Comparison of ENCODE assay signal across 8 mouse cellular contexts in the genomic region with DNA sequence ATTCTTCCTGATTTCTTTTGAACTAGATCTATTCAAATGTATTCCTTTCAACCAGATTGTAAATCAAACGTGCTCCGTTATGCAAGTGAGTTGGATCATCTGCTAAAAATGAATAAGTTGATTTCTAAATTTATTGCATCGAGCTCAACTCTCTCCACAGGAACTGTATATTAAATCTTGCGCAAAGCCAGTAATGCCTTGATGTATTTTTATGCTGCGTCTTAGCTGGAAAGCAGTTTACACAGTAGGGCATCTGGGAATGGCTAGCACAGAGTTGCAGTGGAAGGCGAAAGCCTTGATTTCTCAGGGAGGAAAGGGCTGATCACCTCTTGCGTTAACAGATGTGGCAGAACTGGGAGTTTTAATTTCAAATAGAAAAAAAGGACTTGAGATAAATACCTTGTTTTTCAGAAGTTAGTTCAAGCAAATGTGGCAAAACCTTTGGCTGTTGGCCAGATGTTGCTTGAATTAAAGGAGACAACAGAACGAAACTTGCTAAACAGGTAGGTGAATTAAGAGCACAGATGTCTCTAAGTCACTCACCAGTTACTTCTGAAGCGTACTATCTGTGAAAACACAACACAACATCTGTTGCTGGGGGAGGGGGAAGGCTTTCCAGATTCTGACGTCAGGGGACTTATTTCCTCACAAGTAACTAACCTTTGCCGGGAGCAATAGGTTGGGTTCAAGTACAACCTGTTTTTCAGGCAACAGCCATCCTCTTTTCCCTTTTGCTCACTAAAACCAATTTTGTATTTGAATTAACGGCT. TPM values are rescaled to one million over a fixed set of nuclear protein-coding genes. Genes with fewer than 3 reads are reported as not detected.
DNase-seq lines count a peak whose midpoint lies in the region; ATAC-seq and TF ChIP-seq lines count a peak whose summit lies in the region.

No protein-coding gene starts in this region.

- WGBS in kidney, adult 2 months, result 40% methylated on average over 12 of the region's 12 CpGs

- H3K27ac ChIP-seq in kidney, adult 2 months (ENCODE audit: insufficient read depth, low read depth, low read length), result peak overlapping the region; percentile 94
- H3K27ac ChIP-seq in MEL (ENCODE audit: control insufficient read depth, low read depth, low read length), result peak overlapping the region; percentile 94

- TF ChIP-seq CTCF in kidney, adult 2 months (conservative IDR thresholded peaks at IDR 0.05; ENCODE audit: insufficient read depth, insufficient read length, low read depth, low read length), result no peak
- no peak for TF ChIP-seq CTCF in MEL (IDR thresholded peaks at IDR 0.05 in 2 of 3, conservative IDR thresholded peaks at IDR 0.05 in 1 of 3; ENCODE audit: control insufficient read depth in 1 of 3, insufficient read depth in 1 of 3, low read depth in 2 of 3, low read length in 3 of 3, poor library complexity in 1 of 3, severe bottlenecking in 1 of 3)

- DNase-seq in kidney, adult 2 months, result no peak
- DNase-seq in kidney, adult 11 months, result no peak
- peak; percentile 92 for DNase-seq in MEL (ENCODE audit: low read depth, low spot score)
- DNase-seq in kidney, postnatal 10 days, result peak; percentile 47
- DNase-seq in urinary bladder, adult 2 months (ENCODE audit: low spot score), result no peak
- DNase-seq in testis, postnatal 14 days (ENCODE audit: low spot score), result no peak

- H3K79me2 ChIP-seq in MEL (ENCODE audit: control insufficient read depth, insufficient read depth, low read length, poor library complexity), result peaks cover 15% of the 10 kb centered on the region

- peak overlapping the region; percentile 83 for H3K9ac ChIP-seq in MEL (ENCODE audit: control insufficient read depth, low read depth, low read length, poor library complexity, severe bottlenecking)

- peak; percentile 38 to 51; a peak in 3 of 4 replicates for TF ChIP-seq EP300 in MEL (IDR thresholded peaks at IDR 0.05; ENCODE audit: low read depth in 1 of 2, low read length in 2 of 2)

- TF ChIP-seq RAD21 in MEL (IDR thresholded peaks at IDR 0.05; ENCODE audit: low read depth, low read length), result no peak

- peak; percentile 69 for ATAC-seq in megakaryocyte-erythroid progenitor cell, adult 5-6 weeks (replicated peaks; ENCODE audit: low FRiP score, low TSS enrichment, poor library complexity, severe bottlenecking)

- no peaks in the 10 kb centered on the region for H3K27me3 ChIP-seq in kidney, adult 2 months (replicated peaks; ENCODE audit: control insufficient read depth, insufficient read depth, low read length)
- H3K27me3 ChIP-seq in MEL (ENCODE audit: control insufficient read depth in 1 of 2, insufficient read depth in 2 of 2, low read length in 2 of 2), result no peaks in the 10 kb centered on the region
- peaks cover 6% of the 10 kb centered on the region for H3K27me3 ChIP-seq in erythroblast, embryonic 14.5 days (ENCODE audit: control insufficient read depth)

- TF ChIP-seq POLR2A in kidney, adult 2 months (IDR thresholded peaks at IDR 0.05; ENCODE audit: low read depth, low read length), result no peak
- no peak for TF ChIP-seq POLR2A in MEL (IDR thresholded peaks at IDR 0.05; ENCODE audit: control insufficient read depth in 1 of 2, insufficient read depth in 1 of 2, low read depth in 1 of 2, low read length in 2 of 2, poor library complexity in 1 of 2)

- peak overlapping the region; percentile 57 for H3K4me3 ChIP-seq in kidney, adult 2 months (ENCODE audit: insufficient read depth, low read depth, low read length)
- H3K4me3 ChIP-seq in MEL (ENCODE audit: control insufficient read depth in 1 of 2, insufficient read depth in 1 of 2, low read depth in 2 of 2, low read length in 2 of 2), result peak overlapping the region; percentile 86 to 88
- H3K4me3 ChIP-seq in erythroblast, embryonic 14.5 days (replicated peaks), result peak overlapping the region; percentile 100

- H3K9me3 ChIP-seq in MEL (replicated peaks; ENCODE audit: insufficient read depth, low read length), result no peaks in the 10 kb centered on the region
- H3K9me3 ChIP-seq in erythroblast, embryonic 14.5 days (ENCODE audit: control insufficient read depth, low read length), result no peaks in the 10 kb centered on the region

- no peaks in the 10 kb centered on the region for H3K36me3 ChIP-seq in kidney, adult 2 months (ENCODE audit: control insufficient read depth, insufficient read depth, low read length)
- peaks cover 0 to 7% of the 10 kb centered on the region in 2 experiments; a peak in 3 of 4 replicates for H3K36me3 ChIP-seq in MEL (ENCODE audit: control insufficient read depth in 1 of 2, insufficient read depth in 2 of 2, low read length in 2 of 2)
- H3K36me3 ChIP-seq in erythroblast, embryonic 14.5 days (ENCODE audit: control insufficient read depth), result no peaks in the 10 kb centered on the region; the same call in 1 of the 2 replicates

- peaks cover 3% of the 10 kb centered on the region; the same call in 1 of the 2 replicates for H3K4me1 ChIP-seq in kidney, adult 2 months (ENCODE audit: control insufficient read depth, insufficient read depth, low read length)
- peaks cover 0 to 8% of the 10 kb centered on the region in 2 experiments; a peak in 1 of 4 replicates for H3K4me1 ChIP-seq in MEL (ENCODE audit: control insufficient read depth in 1 of 2, insufficient read depth in 2 of 2, low read length in 2 of 2)
- peaks cover 39% of the 10 kb centered on the region for H3K4me1 ChIP-seq in erythroblast, embryonic 14.5 days (ENCODE audit: control insufficient read depth)

TF ChIP-seq in MEL, 35 proteins besides CTCF, POLR2A, EP300 and RAD21:
- TF ChIP-seq ZMIZ1 (IDR thresholded peaks at IDR 0.05; ENCODE audit: low read depth, low read length) (no peak; the same call in 1 of the 2 replicates), ETS1 (IDR thresholded peaks at IDR 0.05; ENCODE audit: low read depth, low read length) (peak; percentile 82; the same call in 1 of the 2 replicates), POLR2AphosphoS5 (IDR thresholded peaks at IDR 0.05; ENCODE audit: borderline replicate concordance, low read depth, low read length) (no peak), SMC3 (IDR thresholded peaks at IDR 0.05; ENCODE audit: low read depth, low read length) (no peak), UBTF (IDR thresholded peaks at IDR 0.05; ENCODE audit: borderline replicate concordance, insufficient read depth, low read depth, low read length) (no peak), NRF1 (IDR thresholded peaks at IDR 0.05; ENCODE audit: insufficient read depth, low read depth, low read length, poor library complexity, severe bottlenecking) (no peak), RCOR1 (IDR thresholded peaks at IDR 0.05; ENCODE audit: low read depth, low read length) (0 out of 2 replicates have a peak, but pooled peaks have one; percentile 6), MXI1 (IDR thresholded peaks at IDR 0.05; ENCODE audit: low read depth, low read length) (peak; percentile 1; the same call in 1 of the 2 replicates), ZC3H11A (IDR thresholded peaks at IDR 0.05; ENCODE audit: low read depth, low read length) (no peak), MYC (IDR thresholded peaks at IDR 0.05; ENCODE audit: low read depth, low read length) (peak; percentile 24; the same call in 1 of the 2 replicates), TCF12 (IDR thresholded peaks at IDR 0.05; ENCODE audit: low read depth, low read length) (peak; percentile 54; the same call in 1 of the 2 replicates), SIN3A (IDR thresholded peaks at IDR 0.05; ENCODE audit: low read length) (peak; percentile 54; the same call in 1 of the 2 replicates), GABPA (IDR thresholded peaks at IDR 0.05; ENCODE audit: low read depth, low read length) (peak; percentile 15; the same call in 1 of the 2 replicates), GATA1 (IDR thresholded peaks at IDR 0.05; ENCODE audit: low read depth, low read length) (peak; percentile 51; the same call in 1 of the 2 replicates), BHLHE40 (IDR thresholded peaks at IDR 0.05; ENCODE audit: borderline replicate concordance, low read depth, low read length) (0 out of 2 replicates have a peak, but pooled peaks have one; percentile 7), NELFE (IDR thresholded peaks at IDR 0.05; ENCODE audit: low read depth, low read length) (no peak), TAL1 (IDR thresholded peaks at IDR 0.05; ENCODE audit: low read length) (peak; percentile 74)
TF ChIP-seq in MEL: peak in this region for 10.

RNA-seq across cellular contexts. Expression of gene Smim13, which starts 0.7 kb away (rescaled TPM):
- polyA plus RNA-seq in kidney, adult 2 months (2012; rRNA removed), result 3.0 and 3.7 TPM in 2 replicates
- total RNA-seq in MEL (2012; rRNA removed), result 10.7 and 11.1 TPM in 2 replicates
- polyA plus RNA-seq in MEL (2012; ENCODE audit: insufficient read depth in 1 of 2, insufficient read length in 2 of 2, low read depth in 1 of 2, low replicate concordance in 2 of 2, missing spikeins in 1 of 2), result 10 to 100 TPM in 1 of 2 experiments, not detected in 1; 13.1 TPM
- polyA plus RNA-seq in erythroblast, embryonic 14.5 days (2012), result 0.09 and 0.14 TPM in 2 replicates
- 24.5 and 26.4 TPM in 2 replicates for total RNA-seq in megakaryocyte-erythroid progenitor cell, adult 5-6 weeks (2014; fragmentation: Nextera tagmentation)
- 23.5 and 28.6 TPM in 2 replicates for total RNA-seq in megakaryocyte-erythroid progenitor cell, adult 5-6 weeks (2017)
- 9.0 and 10.4 TPM in 2 replicates for polyA plus RNA-seq in urinary bladder, adult 2 months (2012; rRNA removed)

RNA-seq across cellular contexts. Expression of gene Gm17364, which starts 24.8 kb away (rescaled TPM):
- not detected in 2 replicates for polyA plus RNA-seq in kidney, adult 2 months (2012; rRNA removed)
- total RNA-seq in MEL (2012; rRNA removed), result not detected in 2 replicates
- polyA plus RNA-seq in MEL (2012; ENCODE audit: insufficient read depth in 1 of 2, insufficient read length in 2 of 2, low read depth in 1 of 2, low replicate concordance in 2 of 2, missing spikeins in 1 of 2), result not detected
- polyA plus RNA-seq in erythroblast, embryonic 14.5 days (2012), result not detected in 2 replicates
- total RNA-seq in megakaryocyte-erythroid progenitor cell, adult 5-6 weeks (2014; fragmentation: Nextera tagmentation), result not detected in 2 replicates
- total RNA-seq in megakaryocyte-erythroid progenitor cell, adult 5-6 weeks (2017), result not detected in 2 replicates
- not detected in 2 replicates for polyA plus RNA-seq in urinary bladder, adult 2 months (2012; rRNA removed)

RNA-seq across cellular contexts. Expression of gene Elovl2, which starts 28.7 kb away (rescaled TPM):
- polyA plus RNA-seq in kidney, adult 2 months (2012; rRNA removed), result 31.7 and 34.6 TPM in 2 replicates
- not detected in 2 replicates for total RNA-seq in MEL (2012; rRNA removed)
- not detected for polyA plus RNA-seq in MEL (2012; ENCODE audit: insufficient read depth in 1 of 2, insufficient read length in 2 of 2, low read depth in 1 of 2, low replicate concordance in 2 of 2, missing spikeins in 1 of 2)
- 0.01 TPM in 1 of 2 replicates, not detected in the other for polyA plus RNA-seq in erythroblast, embryonic 14.5 days (2012)
- not detected in 2 replicates for total RNA-seq in megakaryocyte-erythroid progenitor cell, adult 5-6 weeks (2014; fragmentation: Nextera tagmentation)
- not detected in 2 replicates for total RNA-seq in megakaryocyte-erythroid progenitor cell, adult 5-6 weeks (2017)
- 0.07 and 0.16 TPM in 2 replicates for polyA plus RNA-seq in urinary bladder, adult 2 months (2012; rRNA removed)

Comparison
In these comparisons a context has a peak if more than half of its experiments do, and no peak if none do; other contexts are left out.
1. DNase-seq: peak in MEL (single experiment) and kidney, postnatal 10 days (single experiment); none in kidney, adult 2 months (single experiment), kidney, adult 11 months (single experiment), urinary bladder, adult 2 months (single experiment) and testis, postnatal 14 days (single experiment).
2. RNA of gene Elovl2, which starts 28.7 kb away (polyA plus RNA-seq): 31.7 to 34.6 TPM in kidney, adult 2 months; 0.07 to 0.16 TPM in urinary bladder, adult 2 months, not detected in MEL and 0.01 TPM in erythroblast, embryonic 14.5 days; every median in the first group is over 10 times any median in the second.
3. Peak in every context shown above with its lines, with median percentiles within 50 percentile points of each other: H3K4me3 ChIP-seq.